Mouse (Mus musculus) liver, adult 2 months (tissue): ENCODE measurements around the gene Mark4.

Experiments used
- CTCF ChIP-seq: fragments of 200-500 bp; IDR thresholded peaks from 2 replicates; pipeline ENCODE4 v1.5.1; 2011; ENCODE audit warnings: low read depth, low read length, control low read depth
- POLR2A ChIP-seq: fragments of 200-500 bp; IDR thresholded peaks from 2 replicates; pipeline ENCODE4 v1.6.1; 2011; ENCODE audit warnings: low read length, control low read depth; ENCODE audit not compliant: insufficient read depth; ENCODE audit errors: extremely low read depth

DNA sequence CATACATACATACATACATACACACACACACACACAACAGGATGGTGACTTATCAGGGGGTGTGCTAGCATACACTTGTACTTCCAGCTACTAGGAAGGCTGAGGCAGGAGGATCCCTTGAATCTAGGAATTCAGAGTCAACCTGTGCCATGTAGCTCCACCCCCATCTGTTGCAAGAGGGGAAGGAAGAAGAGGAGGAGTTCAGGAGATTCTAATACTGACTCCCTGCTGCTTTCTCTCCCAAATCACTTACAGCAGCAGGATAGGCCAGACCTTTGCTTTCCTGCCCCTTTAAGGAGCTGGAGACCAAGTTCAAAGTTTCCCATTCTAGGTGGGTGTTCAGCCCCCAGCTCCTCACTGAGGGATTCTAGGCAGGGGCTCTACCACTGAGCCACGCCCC is 26.9 kb upstream of the Mark4 start:
- TF ChIP-seq CTCF (no peak), POLR2A (no peak)
